Mouse (Mus musculus): Measurements from ENCODE around the gene Efna5. TPM values are rescaled to one million over a fixed set of nuclear protein-coding genes. Genes with fewer than 3 reads are reported as not detected.

The Efna5 gene
- total RNA-seq, 2 experiments from 2014 or later: 34.1 to 42.3 TPM

DNA sequence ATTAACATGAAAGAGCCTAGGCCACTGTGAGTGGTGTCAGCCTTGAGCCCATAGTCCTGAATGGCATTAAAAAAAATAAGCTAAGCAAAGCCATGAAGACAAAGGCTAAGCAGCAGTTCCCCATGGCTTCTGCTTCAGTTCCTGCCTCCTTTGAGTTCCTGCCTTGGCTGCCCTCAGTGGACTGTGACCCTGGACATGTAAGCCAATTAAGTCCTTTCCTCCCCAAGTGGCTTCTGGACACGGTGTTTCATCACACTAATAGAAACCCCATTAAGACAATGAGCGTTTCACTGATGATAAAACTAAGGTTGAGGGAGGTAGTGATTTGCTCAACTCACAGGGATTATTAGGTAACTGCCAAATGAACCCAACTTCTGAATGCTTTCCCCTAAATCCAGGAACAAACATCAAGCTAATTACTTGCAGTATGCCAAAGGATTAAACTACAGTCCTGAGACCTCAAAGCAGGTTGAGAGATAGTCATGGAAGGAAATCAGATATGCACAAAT, 128.7 kb downstream of the Efna5 start:
- DNase-seq (ENCODE audit: low spot score in 2 of 2): no peak

DNA sequence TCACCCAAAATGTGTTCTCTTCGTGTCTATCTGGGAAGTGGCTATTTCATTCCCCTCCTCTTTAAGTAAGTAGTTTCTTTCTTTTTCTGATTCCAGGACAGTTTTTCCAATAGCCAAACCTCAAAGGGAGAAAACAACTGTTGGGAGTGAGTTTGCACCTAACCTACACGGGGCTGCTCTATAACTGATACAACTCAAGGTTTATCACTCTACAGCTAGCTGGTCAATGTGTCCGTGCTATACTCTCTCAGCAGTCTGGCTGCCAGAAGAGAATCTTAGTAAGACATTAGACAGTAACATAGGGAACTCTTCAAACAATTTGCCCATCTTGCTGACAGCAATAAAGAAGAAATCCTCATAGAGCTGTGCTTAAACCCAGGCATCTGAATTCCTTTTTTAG, 130.5 kb downstream of the Efna5 start:
- no peak for DNase-seq (ENCODE audit: low spot score in 2 of 2)

DNA sequence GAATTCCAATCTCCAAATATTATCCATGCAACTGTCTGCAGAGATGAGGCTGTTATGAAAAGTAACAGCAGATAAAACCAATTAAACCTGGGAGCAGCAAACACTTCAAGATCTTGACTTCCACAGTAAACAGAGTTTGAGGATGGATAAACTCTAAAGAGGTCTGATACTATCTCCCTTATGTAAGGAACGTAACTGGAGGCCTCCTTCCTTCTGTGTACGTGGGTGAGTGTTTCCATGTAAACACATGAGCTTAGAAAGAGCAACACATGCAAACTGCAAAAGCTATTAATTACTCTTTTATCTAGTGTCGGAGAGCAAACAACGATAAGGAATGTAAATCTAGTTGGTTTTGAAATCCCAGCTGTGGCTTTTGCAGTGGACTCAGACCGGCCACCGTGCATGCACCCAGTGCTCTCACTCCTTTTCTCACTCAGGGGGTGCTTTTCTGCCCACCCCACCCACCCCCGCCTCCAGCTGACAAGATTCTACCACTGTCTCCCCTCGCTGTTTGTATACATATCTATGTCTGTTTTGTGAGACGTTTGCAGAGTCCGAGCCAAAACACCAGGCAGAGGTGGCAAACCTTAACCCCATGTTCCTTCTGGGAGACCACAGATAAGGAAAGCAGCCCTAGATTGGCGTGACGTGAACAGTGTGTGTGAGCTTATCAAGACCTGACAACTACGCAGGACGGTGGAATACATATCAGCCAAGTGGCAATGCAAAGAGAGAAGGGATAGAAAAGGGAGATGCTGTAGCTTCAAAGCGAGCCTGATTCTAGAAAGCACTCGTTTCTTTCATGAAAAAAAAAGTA, 132.1 kb downstream of the Efna5 start:
- no peak for DNase-seq (ENCODE audit: low spot score in 2 of 2)

DNA sequence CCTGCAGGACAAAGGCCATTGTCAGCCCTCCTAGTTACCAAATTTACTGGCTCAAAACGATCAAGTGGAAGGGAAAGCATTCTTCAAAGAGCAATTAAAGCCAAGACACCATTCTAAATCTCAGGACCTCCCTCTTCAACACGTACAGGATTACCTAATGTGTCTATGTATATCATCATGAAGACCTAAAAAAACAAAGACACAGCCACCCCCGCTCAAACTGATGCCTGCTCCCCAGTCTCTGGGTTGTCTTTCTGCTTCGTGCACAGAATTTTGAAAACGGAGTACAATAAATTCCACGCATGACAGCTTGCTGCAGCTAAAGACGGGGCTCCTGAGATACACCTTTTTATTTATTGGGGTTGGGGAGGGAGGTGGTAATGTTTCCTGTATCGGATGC, 133.7 kb downstream of the Efna5 start:
- no peak for DNase-seq (ENCODE audit: low spot score in 2 of 2)

DNA sequence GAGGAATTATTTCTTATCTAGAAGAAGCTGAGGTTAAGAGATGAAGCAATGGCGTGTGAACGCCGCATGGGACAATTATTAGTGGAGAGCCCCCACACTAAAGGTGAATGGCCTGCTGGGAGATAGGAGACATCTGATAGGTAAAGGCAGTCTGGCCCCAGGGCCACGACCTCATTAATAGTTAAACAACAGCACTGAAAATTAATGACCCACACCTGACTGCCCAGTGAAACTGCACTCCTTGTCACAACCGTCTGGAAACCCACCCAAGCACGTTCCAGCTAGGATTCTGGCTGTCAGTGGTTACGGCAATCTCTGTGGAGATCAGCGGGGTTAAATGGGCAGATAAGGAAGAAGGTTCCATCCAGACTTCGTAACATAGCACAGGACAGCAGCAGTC, 134.3 kb downstream of the Efna5 start:
- no peak for DNase-seq (ENCODE audit: low spot score in 2 of 2)

DNA sequence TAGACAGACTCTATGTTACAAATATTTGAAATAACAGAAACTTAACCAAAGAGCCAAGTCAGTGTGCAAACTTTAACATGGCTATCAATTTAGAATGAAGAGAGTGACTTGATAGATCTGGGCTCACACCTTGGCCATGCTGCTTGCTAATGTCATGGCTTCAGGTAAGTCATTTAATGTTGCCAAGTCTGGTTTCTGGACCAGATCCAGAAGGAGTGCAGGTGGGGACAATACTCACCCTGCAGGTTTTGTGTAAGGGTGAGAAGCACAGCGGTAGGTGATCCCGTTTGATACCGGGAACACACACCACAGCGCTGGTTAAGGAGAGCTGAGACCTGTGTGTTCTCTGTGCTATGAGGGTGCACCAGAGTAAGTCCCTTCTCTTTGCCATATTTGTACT, 135.8 kb downstream of the Efna5 start:
- no peak for DNase-seq (ENCODE audit: low spot score in 2 of 2)

DNA sequence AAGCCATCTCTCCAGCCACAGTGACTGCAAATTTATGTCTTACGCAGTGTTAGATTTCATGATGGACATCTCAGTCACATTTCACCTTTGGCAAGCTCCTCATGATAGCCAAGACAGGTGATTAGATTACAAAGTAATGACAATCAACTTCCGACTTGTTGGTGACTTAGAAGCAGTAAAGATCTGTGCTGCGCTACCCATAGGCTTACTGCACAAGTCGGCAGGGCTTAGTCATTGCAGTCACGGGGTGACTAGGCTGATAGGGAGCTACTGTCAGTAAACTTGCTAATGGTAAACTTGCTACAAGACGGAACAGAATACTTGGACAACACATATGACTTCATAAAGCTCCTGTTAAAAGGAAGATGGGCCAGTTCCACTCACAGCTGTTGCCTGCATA, 136.9 kb downstream of the Efna5 start:
- no peak for DNase-seq (ENCODE audit: low spot score in 2 of 2)

DNA sequence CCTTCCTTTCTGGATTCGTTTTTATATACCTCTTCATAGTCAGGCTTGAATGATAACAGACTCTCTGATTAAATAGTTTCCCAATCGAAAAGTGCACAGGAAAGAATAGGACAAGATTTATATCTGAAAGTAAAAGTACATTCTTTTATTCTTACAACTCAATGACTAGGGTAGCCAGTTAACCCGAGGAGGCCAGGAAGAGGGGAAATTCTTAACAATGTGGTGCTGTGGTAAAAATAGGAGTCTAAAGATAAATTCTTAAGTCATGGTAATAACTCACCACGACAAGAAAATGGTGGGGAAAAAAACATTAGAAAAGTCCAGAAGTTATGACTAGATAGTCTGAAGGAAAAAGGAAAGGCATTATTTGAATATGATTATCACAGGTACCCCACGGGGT, 139.4 kb downstream of the Efna5 start:
- DNase-seq (ENCODE audit: low spot score in 2 of 2): no peak

DNA sequence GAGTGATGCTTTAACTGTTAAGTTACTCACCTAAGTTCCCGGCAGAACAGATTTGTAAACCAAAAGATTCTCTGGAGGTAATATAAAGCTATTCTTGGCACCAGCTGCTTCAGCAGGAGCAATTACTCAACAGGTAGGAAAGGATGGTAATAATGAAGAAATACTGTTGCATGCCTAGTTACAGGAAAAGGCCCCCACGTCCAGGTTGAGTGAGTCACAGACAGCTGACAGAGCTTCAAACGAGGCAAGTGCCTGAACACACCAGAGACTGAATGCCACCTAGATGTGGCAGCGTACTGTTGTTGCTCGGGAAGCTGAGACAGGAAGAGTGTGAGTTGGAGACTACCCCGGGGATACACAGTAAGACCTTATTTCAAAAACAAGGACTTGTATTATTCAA, 140.1 kb downstream of the Efna5 start:
- DNase-seq (ENCODE audit: low spot score in 2 of 2): no peak

DNA sequence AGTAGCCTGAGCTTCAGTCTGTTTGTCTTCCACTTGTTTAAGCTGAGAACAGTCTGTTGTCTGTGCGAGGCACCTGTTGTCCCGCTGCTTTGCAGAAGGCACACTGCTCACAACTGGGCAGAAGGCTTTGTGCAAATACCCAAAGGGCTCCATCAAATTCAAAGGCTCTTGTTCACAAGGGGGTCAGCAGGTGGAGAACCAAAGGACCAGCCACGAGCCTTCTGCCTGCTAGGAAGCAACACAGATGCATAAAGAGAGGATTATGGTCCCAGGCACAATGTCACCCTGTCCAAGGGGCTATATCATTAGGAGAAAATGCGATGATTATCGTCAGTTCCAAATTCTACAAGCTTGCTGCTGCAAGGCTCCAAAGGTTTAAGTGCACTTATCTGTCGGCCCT, 141.1 kb downstream of the Efna5 start:
- DNase-seq (ENCODE audit: low spot score in 2 of 2): no peak

DNA sequence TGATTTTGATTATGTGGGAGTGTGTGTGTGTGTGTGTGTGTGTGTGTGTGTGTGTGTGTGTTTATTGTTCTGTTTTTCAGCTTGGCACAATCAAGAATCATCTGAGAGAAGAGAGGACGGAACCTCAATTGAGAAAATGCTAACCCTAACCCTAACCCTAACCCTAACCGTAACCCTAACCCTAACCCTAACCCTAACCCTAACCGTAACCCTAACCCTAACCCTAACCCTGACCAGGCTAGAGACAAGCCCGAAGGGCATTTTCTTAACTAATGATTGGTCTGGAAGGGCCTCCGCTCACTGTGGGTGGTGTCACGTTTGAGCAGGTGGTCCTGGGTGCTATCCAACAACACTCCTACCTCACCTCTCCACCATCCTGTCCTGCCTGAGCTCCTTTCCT, 143.7 kb downstream of the Efna5 start:
- DNase-seq (ENCODE audit: low spot score in 2 of 2): no peak

DNA sequence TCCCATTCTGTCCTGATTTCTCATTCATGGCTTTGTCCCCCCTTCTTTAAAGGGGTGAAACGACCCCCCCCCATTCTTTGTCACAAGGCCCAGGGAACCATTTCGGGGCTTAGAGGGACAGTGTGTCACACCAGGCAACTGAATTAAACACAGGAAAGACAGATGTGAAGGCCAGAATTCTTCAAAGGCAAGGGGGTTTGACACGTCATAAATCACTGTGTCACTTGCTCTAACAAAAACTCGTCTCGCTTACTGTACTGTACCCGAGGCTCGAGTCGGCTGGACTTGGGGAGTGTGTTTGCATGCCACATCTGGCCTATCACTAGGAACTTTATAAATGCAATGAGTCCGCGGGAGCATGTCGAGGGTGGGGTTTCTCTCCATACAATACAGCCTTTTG, 145.2 kb downstream of the Efna5 start:
- no peak for DNase-seq (ENCODE audit: low spot score in 2 of 2)

DNA sequence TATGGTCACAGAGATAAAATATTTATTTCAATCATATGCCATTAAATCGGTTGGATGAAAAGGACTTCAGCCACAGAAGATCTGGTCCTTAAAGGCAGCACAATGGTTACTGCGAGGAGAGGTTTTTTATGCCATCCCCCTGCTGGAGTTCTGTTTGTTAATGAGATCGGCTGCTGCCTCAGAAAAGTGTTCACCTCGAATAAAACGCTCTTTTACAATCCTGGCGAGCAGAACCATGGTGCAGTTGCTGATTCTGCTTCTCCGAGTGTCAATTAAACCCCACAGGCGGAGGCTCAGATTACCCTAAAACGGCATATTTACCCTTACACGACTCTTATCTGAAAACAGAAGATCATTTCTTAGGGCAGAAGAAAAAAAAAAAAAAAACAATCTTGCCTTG, 146.2 kb downstream of the Efna5 start:
- no peak for DNase-seq (ENCODE audit: low spot score in 2 of 2)

DNA sequence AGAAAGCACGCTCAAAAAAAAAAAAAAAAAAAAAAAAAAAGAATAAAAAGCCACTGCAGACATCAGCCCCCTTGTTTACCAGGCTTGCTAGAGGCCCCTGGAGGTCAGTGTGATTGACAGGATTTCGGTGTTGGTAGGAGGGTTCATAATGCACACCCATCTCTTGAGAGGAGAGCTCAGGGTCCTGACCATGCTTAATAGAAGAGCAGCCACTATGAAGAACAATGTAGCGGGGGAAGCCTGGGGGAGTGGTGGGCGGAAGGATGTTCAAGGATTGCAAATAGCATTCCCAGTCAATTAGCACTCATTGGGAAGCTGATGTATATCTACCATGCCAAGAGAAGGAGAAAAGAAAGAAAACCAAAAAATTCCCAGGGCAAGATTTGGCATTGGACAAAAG, 147.1 kb downstream of the Efna5 start:
- no peak for DNase-seq (ENCODE audit: low spot score in 2 of 2)

DNA sequence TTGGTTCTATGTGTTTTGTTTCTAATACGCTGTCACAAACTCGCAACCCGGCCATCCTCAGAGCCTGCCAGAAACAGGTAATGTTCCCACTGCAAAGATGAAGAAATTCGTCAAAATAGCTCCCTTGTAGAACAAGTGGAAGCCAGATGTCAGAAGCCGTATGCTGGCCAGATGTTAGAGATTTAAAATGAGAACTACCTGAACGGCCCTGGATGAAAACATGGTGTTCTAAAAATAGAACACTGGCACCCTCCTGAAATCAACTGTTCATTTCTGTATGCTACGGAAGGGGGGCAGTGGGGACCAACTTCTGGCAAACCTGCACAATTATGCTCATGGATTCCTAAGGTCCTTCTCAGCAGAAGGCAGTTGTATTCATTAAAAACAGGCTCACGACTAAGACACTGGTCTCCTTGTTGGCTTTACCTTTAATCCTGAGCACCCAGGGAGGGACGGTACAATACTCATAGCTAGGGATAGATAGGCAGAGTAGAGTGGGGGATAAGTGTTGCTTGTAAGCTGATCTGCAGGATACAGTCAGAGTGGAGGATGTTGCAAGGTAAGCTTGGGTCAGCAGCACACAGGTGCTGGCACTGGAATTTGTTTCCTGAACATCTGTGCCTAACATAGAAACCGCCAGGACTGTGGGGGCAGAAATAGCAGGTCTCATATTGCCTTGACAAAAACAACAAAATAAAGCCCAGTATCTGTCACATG, 151.2 kb downstream of the Efna5 start:
- DNase-seq (ENCODE audit: low spot score in 2 of 2): no peak

DNA sequence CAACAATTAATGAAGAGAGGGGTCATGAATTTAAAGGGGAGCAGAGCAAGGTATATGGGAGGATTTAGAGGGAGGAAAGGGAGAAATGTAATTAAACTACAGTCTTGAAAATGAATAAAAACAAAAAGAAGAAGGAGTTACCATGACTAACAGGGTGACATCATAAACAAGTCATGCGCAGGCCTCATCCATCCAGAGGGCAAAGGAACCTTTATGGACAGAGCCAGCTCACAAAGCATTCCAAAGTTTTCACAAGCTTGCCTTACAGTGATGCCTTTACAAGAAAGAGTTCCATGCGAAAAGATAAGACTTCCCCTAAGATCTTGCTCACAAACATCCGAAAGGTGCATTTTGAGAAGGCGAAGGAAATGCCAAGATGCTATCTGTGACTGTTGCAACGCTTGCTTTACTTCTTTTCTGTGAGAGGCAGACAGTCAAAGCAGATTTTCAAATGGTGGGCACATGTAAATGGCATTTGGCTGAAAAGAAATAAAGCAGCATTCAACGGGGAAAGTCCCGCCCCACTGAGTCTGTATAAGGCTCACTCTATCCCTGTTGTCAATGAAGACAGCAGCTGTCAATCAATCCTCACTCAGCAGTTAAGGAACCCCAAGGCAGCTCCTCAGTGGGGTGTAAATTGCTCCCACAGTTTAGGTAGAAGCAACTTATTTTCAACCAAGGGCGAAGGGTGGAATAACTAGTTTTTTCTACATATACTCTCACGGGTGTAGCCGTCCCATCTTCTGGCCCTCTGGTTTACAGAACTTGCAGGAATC, 152.8 kb downstream of the Efna5 start:
- DNase-seq (ENCODE audit: low spot score in 2 of 2): no peak

DNA sequence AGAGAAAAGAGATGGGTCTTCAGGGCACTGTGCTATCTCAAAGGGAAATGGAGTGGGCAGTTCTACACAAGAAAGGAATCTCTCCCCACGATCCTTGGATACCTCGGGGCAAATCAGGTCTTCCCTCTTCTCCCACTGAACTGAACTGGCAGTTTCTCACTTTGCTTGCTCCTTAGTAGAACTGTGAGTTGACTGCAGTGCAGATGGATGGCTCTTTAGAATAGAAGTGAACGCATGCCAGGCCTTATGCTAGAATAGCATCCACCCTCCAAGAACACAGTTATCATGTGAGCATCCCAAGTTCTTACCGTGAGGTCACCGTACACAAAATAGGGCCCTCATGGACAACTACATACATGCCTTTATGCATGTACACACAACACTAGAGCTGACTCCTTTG, 155.0 kb downstream of the Efna5 start:
- DNase-seq (ENCODE audit: low spot score in 2 of 2): peak in 1 of 2 experiments; percentile 30

DNA sequence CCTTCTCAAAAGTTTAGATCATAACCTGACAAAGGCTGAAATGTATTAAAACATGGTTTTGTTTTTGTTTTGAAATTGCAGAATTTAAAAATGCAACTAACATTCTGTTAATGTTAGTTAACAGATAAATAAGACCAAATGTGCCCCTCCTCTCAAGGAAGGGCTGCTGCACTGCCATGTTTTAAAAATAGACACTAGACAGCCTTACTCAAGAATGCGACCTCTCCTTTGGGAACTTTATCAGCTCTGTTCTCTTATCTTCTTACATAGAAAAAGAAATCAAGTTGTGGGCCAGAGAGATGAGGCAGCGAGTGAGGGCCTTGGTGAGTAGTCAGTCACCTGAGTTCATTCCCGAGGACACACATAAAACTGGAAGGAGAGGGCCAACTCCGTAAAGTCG, 158.2 kb downstream of the Efna5 start:
- DNase-seq (ENCODE audit: low spot score in 2 of 2): no peak

DNA sequence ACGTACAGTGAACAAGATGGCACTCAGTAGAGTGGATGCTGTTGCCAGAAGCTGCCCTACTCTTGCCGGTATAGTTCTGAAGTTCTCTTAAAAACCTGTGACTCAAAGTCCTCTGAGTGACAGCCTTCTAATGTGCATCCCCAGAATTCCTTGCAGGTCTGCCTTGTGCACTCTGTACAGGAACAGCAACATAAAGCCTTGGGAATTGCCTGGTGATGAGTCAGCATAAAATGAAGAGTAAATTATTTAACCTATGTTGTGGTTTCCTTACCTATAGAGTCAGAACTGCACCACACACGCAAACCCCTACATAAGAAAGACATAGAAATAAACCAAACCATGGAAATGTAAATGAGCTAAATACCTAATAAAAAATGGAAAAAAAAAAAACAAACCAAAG, 159.5 kb downstream of the Efna5 start:
- no peak for DNase-seq (ENCODE audit: low spot score in 2 of 2)

DNA sequence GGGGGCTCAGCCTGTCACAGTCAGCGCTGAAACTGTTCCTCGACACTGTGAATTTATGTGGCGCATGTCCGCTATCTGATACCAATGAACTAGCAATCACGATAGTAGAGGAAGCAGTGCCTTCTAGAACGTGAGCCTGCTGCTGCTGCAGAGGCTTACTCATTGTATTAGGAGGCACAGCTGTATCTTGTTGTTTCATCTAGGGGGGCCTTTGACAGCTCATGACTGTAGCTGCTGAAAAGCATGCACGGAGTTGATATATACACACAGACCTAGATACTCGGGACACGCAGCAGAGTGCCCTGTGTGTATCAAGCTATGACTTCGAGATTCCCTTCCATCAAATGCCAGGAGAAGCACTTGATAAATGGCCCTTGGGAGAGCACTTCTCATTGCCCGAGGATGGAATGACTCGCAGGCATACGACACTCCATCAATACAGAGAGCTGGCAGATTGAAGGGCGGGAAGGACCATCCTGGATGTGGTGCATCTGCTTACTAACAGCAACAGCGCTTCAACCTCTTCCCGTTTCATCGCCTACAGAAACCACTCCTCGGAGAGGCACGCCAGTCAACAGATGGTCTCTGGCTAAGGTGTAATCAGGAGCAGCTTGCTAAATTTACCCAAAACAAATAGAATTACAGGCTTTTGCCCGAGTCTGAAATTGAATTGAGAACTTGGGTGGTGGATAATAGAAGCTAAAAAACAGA, 160.2 kb downstream of the Efna5 start:
- peak; percentile 38 to 42 for DNase-seq (ENCODE audit: low spot score in 2 of 2)

DNA sequence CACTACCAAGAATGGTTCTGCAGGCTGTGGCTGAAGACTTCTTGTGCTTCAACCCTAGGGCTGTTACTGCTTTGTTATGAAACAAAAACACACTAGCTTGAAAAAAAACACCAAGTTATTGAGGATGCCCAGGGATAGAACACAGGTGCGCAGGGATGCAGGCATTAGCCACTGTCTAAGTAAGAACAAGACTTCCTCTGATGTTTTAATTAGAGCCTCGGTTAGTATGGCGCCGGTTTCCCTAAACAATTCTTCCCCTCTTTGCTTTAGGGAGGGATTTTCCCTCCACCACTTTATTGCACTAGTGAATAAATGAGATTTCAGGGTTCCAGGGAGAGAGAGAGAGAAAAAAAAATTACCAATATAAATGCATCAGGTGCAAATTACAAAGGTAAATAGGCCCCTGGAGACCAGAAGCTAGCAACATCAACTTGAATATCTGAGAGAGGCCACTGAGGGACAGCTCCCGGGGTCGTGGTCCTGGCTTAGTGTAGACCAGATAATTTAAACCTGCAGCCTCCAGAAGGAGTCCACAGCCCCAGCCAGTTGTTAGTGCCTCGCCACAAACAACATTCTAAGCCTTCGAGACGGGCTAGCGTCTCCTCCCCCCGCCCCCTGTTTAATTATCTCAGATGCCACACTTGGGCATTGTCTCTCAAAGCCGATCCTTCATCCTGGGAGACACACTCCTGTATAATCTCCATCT, 163.5 kb downstream of the Efna5 start:
- DNase-seq (ENCODE audit: low spot score in 2 of 2): no peak
